Mouse (Mus musculus): ENCODE results near the gene Naxd. TPM values are rescaled to one million over a fixed set of nuclear protein-coding genes. Genes with fewer than 3 reads are reported as not detected.

Gene Naxd
- polyA plus RNA-seq, 1 experiment = 34.7 TPM

DNA sequence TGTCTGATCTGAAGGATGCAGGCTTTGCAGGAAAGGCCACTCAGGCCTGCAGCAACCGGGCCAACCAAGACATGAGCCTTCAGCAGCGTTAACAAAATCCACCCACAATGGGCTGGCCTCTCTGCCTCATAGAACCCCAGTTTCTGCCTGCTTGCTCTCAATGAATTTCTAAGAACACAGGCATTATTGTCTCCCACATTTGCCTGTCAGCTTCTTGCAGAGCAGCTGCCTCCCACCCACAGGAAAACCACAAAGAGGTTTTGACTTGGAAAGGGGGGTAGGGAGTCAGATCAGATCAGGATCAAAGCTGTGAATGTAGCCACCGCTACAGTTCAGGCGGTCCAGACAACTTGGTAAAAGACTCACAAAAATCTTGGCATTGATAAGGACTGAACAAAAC, 44.3 kb upstream of the Naxd start:
- no peaks in the 10 kb centered on the region for H3K9me3 ChIP-seq (replicated peaks; ENCODE audit: control insufficient read depth, insufficient read depth, low read length, poor library complexity, severe bottlenecking)
- H3K27me3 ChIP-seq (ENCODE audit: control insufficient read depth, insufficient read depth, low read length, poor library complexity, severe bottlenecking) = no peaks in the 10 kb centered on the region
- H3K36me3 ChIP-seq (ENCODE audit: control insufficient read depth, insufficient read depth, low read length, poor library complexity, severe bottlenecking) = no peaks in the 10 kb centered on the region
- no peak overlapping the region for H3K27ac ChIP-seq (ENCODE audit: insufficient read depth, low read length)
- H3K9ac ChIP-seq (ENCODE audit: low read depth, poor library complexity, severe bottlenecking) = no peak overlapping the region
- H3K4me3 ChIP-seq (ENCODE audit: low read depth, low read length) = no peak overlapping the region
- no peak for TF ChIP-seq POLR2A (IDR thresholded peaks at IDR 0.05; ENCODE audit: insufficient read depth, low read length)
- no peak for TF ChIP-seq CTCF (IDR thresholded peaks at IDR 0.05; ENCODE audit: low read depth, low read length)
- no peak for TF ChIP-seq EP300 (IDR thresholded peaks at IDR 0.05; ENCODE audit: insufficient read depth, low read depth, low read length)
- no peaks in the 10 kb centered on the region for H3K4me1 ChIP-seq (ENCODE audit: control insufficient read depth, insufficient read depth, low read length)

DNA sequence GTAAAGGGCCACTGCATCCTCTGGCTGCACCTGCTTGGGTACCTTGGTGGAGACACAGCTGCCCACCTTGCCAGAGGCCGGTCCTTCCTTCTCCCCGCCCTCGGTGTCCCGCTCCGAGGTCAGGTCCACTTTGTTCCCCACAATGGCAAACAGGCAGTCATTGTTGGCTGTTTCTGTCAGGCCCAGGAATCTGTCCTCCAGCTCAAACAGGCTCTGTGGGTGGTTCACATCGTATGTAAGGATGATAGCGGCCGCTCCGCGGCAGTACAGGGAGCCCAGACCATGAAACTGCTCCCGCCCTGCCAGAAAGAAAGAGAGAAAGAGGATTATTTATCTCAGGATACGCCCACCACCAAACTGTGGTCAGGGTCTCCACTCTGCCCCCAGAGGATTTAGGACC, 43.1 kb upstream of the Naxd start:
- H3K27ac ChIP-seq (ENCODE audit: insufficient read depth, low read length) = no peak overlapping the region
- no peak overlapping the region for H3K4me3 ChIP-seq (ENCODE audit: low read depth, low read length)
- no peaks in the 10 kb centered on the region for H3K36me3 ChIP-seq (ENCODE audit: control insufficient read depth, insufficient read depth, low read length, poor library complexity, severe bottlenecking)
- no peaks in the 10 kb centered on the region for H3K27me3 ChIP-seq (ENCODE audit: control insufficient read depth, insufficient read depth, low read length, poor library complexity, severe bottlenecking)
- no peak overlapping the region for H3K9ac ChIP-seq (ENCODE audit: low read depth, poor library complexity, severe bottlenecking)
- TF ChIP-seq CTCF (IDR thresholded peaks at IDR 0.05; ENCODE audit: low read depth, low read length) (no peak), POLR2A (IDR thresholded peaks at IDR 0.05; ENCODE audit: insufficient read depth, low read length) (no peak), EP300 (IDR thresholded peaks at IDR 0.05; ENCODE audit: insufficient read depth, low read depth, low read length) (no peak)
- H3K9me3 ChIP-seq (replicated peaks; ENCODE audit: control insufficient read depth, insufficient read depth, low read length, poor library complexity, severe bottlenecking) = no peaks in the 10 kb centered on the region
- H3K4me1 ChIP-seq (ENCODE audit: control insufficient read depth, insufficient read depth, low read length) = no peaks in the 10 kb centered on the region

DNA sequence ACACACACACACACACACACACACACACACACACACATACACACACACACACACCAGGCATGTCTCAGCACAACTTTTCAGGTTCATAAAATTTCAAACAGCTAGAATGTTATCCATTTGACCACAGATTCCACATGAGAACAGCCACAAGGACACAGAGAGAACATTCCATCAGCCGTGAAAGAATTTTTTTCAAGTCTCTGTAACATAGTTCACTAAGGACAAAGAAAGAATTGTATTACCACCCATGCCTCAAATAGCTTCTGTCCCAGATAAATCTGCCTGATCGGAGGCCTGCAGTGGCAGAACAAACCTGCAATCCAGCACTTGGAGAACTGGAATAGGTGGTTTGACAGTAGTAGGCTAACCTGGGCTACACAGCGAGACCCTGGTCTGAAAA, 40.0 kb upstream of the Naxd start:
- no peaks in the 10 kb centered on the region for H3K4me1 ChIP-seq (ENCODE audit: control insufficient read depth, insufficient read depth, low read length)

DNA sequence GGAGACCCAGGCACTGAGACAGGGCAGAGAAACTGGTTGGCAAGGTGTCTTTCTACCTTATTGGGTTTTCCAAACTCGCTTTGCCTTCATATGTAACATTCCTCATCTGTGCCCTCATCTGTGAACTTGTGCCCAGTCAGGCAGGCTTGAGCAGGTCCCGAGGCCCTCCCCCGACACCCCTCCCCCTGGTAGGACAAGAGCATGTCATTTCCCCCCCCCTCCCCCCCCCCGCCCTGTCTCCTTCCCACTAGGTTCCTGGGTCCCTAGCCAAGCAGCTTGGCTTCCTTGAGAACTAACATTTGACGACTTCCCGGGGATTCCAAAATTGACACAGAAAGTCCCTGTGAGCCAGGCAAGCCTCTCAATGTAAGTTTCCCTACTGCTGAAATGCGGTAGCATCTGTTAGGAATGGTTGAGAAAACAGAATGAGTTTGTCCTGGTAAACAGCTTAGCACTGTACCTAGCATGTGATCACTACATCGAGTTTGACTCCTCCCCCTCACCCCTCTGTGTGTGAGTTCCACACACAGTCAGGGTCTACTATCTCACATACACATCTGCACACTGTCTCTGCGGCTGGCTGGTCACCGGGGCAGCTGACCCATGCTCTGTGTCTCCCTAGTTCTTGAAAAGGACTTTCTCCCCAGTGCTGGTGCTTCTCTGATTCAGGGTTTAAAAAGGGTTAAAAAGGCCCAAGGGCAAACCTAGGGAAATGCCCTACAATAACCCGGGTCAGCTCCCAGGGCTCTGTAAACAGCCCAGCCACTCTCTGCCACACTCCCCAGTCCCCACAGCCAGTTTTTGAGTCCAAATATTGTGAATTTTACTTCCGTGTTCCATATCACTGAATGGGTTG, 39.1 kb upstream of the Naxd start:
- no peak overlapping the region for H3K4me3 ChIP-seq (ENCODE audit: low read depth, low read length)
- H3K9ac ChIP-seq (ENCODE audit: low read depth, poor library complexity, severe bottlenecking) = no peak overlapping the region
- H3K36me3 ChIP-seq (ENCODE audit: control insufficient read depth, insufficient read depth, low read length, poor library complexity, severe bottlenecking) = no peaks in the 10 kb centered on the region
- TF ChIP-seq EP300 (IDR thresholded peaks at IDR 0.05; ENCODE audit: insufficient read depth, low read depth, low read length) (no peak), CTCF (IDR thresholded peaks at IDR 0.05; ENCODE audit: low read depth, low read length) (no peak), POLR2A (IDR thresholded peaks at IDR 0.05; ENCODE audit: insufficient read depth, low read length) (no peak)
- no peaks in the 10 kb centered on the region for H3K9me3 ChIP-seq (replicated peaks; ENCODE audit: control insufficient read depth, insufficient read depth, low read length, poor library complexity, severe bottlenecking)
- no peak overlapping the region for H3K27ac ChIP-seq (ENCODE audit: insufficient read depth, low read length)
- H3K27me3 ChIP-seq (ENCODE audit: control insufficient read depth, insufficient read depth, low read length, poor library complexity, severe bottlenecking) = no peaks in the 10 kb centered on the region
- no peaks in the 10 kb centered on the region for H3K4me1 ChIP-seq (ENCODE audit: control insufficient read depth, insufficient read depth, low read length)

More for the DNA sequence above, 40.0 kb upstream of the Naxd start:
- H3K9me3 ChIP-seq (replicated peaks; ENCODE audit: control insufficient read depth, insufficient read depth, low read length, poor library complexity, severe bottlenecking) = no peaks in the 10 kb centered on the region
- H3K9ac ChIP-seq (ENCODE audit: low read depth, poor library complexity, severe bottlenecking) = no peak overlapping the region
- no peaks in the 10 kb centered on the region for H3K36me3 ChIP-seq (ENCODE audit: control insufficient read depth, insufficient read depth, low read length, poor library complexity, severe bottlenecking)
- no peak overlapping the region for H3K27ac ChIP-seq (ENCODE audit: insufficient read depth, low read length)
- TF ChIP-seq POLR2A (IDR thresholded peaks at IDR 0.05; ENCODE audit: insufficient read depth, low read length) = no peak
- no peak for TF ChIP-seq CTCF (IDR thresholded peaks at IDR 0.05; ENCODE audit: low read depth, low read length)
- no peak for TF ChIP-seq EP300 (IDR thresholded peaks at IDR 0.05; ENCODE audit: insufficient read depth, low read depth, low read length)
- H3K27me3 ChIP-seq (ENCODE audit: control insufficient read depth, insufficient read depth, low read length, poor library complexity, severe bottlenecking) = no peaks in the 10 kb centered on the region
- H3K4me3 ChIP-seq (ENCODE audit: low read depth, low read length) = no peak overlapping the region

GRCm38 (mm10) chr8:11459016-11459415, 38.3 kb upstream of the Naxd start:
- Histone ChIP-seq H3K27me3 (ENCODE audit: control insufficient read depth, insufficient read depth, low read length, poor library complexity, severe bottlenecking) (no peaks in the 10 kb centered on the region), H3K9ac (ENCODE audit: low read depth, poor library complexity, severe bottlenecking) (no peak overlapping the region), H3K4me3 (ENCODE audit: low read depth, low read length) (no peak overlapping the region), H3K36me3 (ENCODE audit: control insufficient read depth, insufficient read depth, low read length, poor library complexity, severe bottlenecking) (no peaks in the 10 kb centered on the region), H3K9me3 (replicated peaks; ENCODE audit: control insufficient read depth, insufficient read depth, low read length, poor library complexity, severe bottlenecking) (no peaks in the 10 kb centered on the region), H3K27ac (ENCODE audit: insufficient read depth, low read length) (no peak overlapping the region), H3K4me1 (ENCODE audit: control insufficient read depth, insufficient read depth, low read length) (no peaks in the 10 kb centered on the region)
- TF ChIP-seq CTCF (IDR thresholded peaks at IDR 0.05; ENCODE audit: low read depth, low read length) (no peak), EP300 (IDR thresholded peaks at IDR 0.05; ENCODE audit: insufficient read depth, low read depth, low read length) (no peak), POLR2A (IDR thresholded peaks at IDR 0.05; ENCODE audit: insufficient read depth, low read length) (no peak)

- H3K27me3 ChIP-seq (ENCODE audit: control insufficient read depth, insufficient read depth, low read length, poor library complexity, severe bottlenecking) = no peaks in the 10 kb centered on the region
- H3K9me3 ChIP-seq (replicated peaks; ENCODE audit: control insufficient read depth, insufficient read depth, low read length, poor library complexity, severe bottlenecking) = no peaks in the 10 kb centered on the region
- no peak overlapping the region for H3K9ac ChIP-seq (ENCODE audit: low read depth, poor library complexity, severe bottlenecking)
- no peaks in the 10 kb centered on the region for H3K4me1 ChIP-seq (ENCODE audit: control insufficient read depth, insufficient read depth, low read length)
- no peak overlapping the region for H3K27ac ChIP-seq (ENCODE audit: insufficient read depth, low read length)
- no peaks in the 10 kb centered on the region for H3K36me3 ChIP-seq (ENCODE audit: control insufficient read depth, insufficient read depth, low read length, poor library complexity, severe bottlenecking)
- TF ChIP-seq EP300 (IDR thresholded peaks at IDR 0.05; ENCODE audit: insufficient read depth, low read depth, low read length) (no peak), CTCF (IDR thresholded peaks at IDR 0.05; ENCODE audit: low read depth, low read length) (no peak), POLR2A (IDR thresholded peaks at IDR 0.05; ENCODE audit: insufficient read depth, low read length) (no peak)
- H3K4me3 ChIP-seq (ENCODE audit: low read depth, low read length) = no peak overlapping the region
These were observed 36.4 kb upstream of the Naxd start for GRCm38 (mm10) chr8:11460934-11461333.

Measured in ES-Bruce4 (cell line).